Comparison of ENCODE assay signal across 20 mouse cellular contexts in the genomic region with DNA sequence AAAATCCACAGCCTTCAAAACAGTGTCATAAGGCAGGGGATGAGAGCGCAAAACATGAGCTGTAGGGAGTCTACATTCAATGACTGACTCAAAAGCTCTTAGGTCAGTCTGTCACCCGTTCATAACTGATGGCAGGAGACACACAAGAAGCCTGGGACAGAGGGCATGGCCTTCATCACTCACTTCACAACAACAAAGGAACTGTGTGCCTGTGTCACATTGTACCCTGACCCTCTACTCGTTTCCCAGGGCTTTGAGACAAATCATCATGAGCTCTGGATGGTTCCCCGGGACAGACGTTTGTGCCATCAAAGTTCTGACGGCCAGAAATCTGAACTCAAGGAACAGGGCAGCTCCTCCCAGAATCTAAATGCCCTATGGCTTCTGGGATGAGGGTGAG. TPM values are rescaled to one million over a fixed set of nuclear protein-coding genes. Genes with fewer than 3 reads are reported as not detected.
DNase-seq lines count a peak whose midpoint lies in the region; ATAC-seq lines count a peak whose summit lies in the region.
"Had no signal": no experiment of that assay in that cellular context is flagged by ENCODE, and none has a peak within 500 bp of the region (broad histone marks: within the 10 kb centered on the region; RNA-seq: fewer than 3 reads in every experiment).

No protein-coding gene starts in this region.

- no peak overlapping the region for H3K4me2 ChIP-seq in heart, embryonic 11.5 days
- H3K4me2 ChIP-seq in liver, embryonic 12.5 days, result no peak overlapping the region
- H3K4me2 ChIP-seq: embryonic facial prominence, embryonic 13.5 days; forebrain, embryonic 12.5 days; hindbrain, embryonic 15.5 days had no signal

- no peaks in the 10 kb centered on the region for H3K9me3 ChIP-seq in heart, embryonic 11.5 days (replicated peaks; ENCODE audit: control insufficient read depth, low read length)
- H3K9me3 ChIP-seq in liver, embryonic 12.5 days (replicated peaks), result no peaks in the 10 kb centered on the region
- H3K9me3 ChIP-seq: embryonic facial prominence, embryonic 13.5 days; forebrain, embryonic 12.5 days; hindbrain, embryonic 15.5 days had no signal

- DNase-seq in heart, adult 8-10 months (ENCODE audit: low spot score), result no peak
- DNase-seq in liver, result no peak
- peak; percentile 64 for DNase-seq in embryo, embryonic 10 days (ENCODE audit: low spot score)
- peak; percentile 20 for DNase-seq in embryo, embryonic 11 days
- DNase-seq in layer of hippocampus, adult 9-10 months (ENCODE audit: low spot score), result no peak
- no peak for DNase-seq in urinary bladder, postnatal 10 days (ENCODE audit: low spot score)
- DNase-seq: cerebellum, adult 11-12 months; cerebellum, adult 9-11 months; cerebellum, postnatal 36 days; gastrocnemius, postnatal 10 days had no signal

- no peak for ATAC-seq in heart, embryonic 11.5 days (replicated peaks; ENCODE audit: insufficient number of reproducible peaks, low FRiP score, low TSS enrichment)
- no peak for ATAC-seq in liver, embryonic 12.5 days
- ATAC-seq: activated CD4-positive, CD25-positive, alpha-beta regulatory T cell, adult 4 months; forebrain, embryonic 16.5 days; inflammation-experienced regulatory T-cells, adult 6 months; intestine, postnatal 0 days; Patski had no signal

- H3K4me3 ChIP-seq in heart, embryonic 11.5 days (ENCODE audit: low read depth, low read length), result no peak overlapping the region
- no peak overlapping the region for H3K4me3 ChIP-seq in liver, embryonic 12.5 days
- H3K4me3 ChIP-seq: embryonic facial prominence, embryonic 13.5 days; forebrain, embryonic 12.5 days; hindbrain, embryonic 15.5 days had no signal

- H3K4me1 ChIP-seq in heart, embryonic 11.5 days (ENCODE audit: control insufficient read depth, insufficient read depth, low read length), result peaks cover 21% of the 10 kb centered on the region
- H3K4me1 ChIP-seq in liver, embryonic 12.5 days, result peaks cover 36% of the 10 kb centered on the region
- H3K4me1 ChIP-seq: hindbrain, embryonic 15.5 days had no signal

- no peaks in the 10 kb centered on the region for H3K36me3 ChIP-seq in heart, embryonic 11.5 days (ENCODE audit: control insufficient read depth, insufficient read depth, low read length)
- no peaks in the 10 kb centered on the region for H3K36me3 ChIP-seq in liver, embryonic 12.5 days
- H3K36me3 ChIP-seq: embryonic facial prominence, embryonic 13.5 days; forebrain, embryonic 12.5 days; hindbrain, embryonic 15.5 days had no signal

- H3K27me3 ChIP-seq in heart, embryonic 11.5 days (ENCODE audit: control insufficient read depth, insufficient read depth, low read length), result no peaks in the 10 kb centered on the region
- H3K27me3 ChIP-seq in liver, embryonic 12.5 days (replicated peaks), result no peaks in the 10 kb centered on the region
- H3K27me3 ChIP-seq: embryonic facial prominence, embryonic 13.5 days; forebrain, embryonic 12.5 days; hindbrain, embryonic 15.5 days had no signal

- H3K9ac ChIP-seq in heart, embryonic 11.5 days (ENCODE audit: low read depth, low read length), result no peak overlapping the region
- H3K9ac ChIP-seq in liver, embryonic 12.5 days, result no peak overlapping the region
- H3K9ac ChIP-seq: embryonic facial prominence, embryonic 13.5 days; forebrain, embryonic 12.5 days; hindbrain, embryonic 15.5 days had no signal

- H3K27ac ChIP-seq in heart, embryonic 11.5 days (ENCODE audit: low read depth, low read length), result peak overlapping the region; percentile 66
- peak overlapping the region; percentile 45; the same call in 1 of the 2 replicates for H3K27ac ChIP-seq in liver, embryonic 12.5 days
- H3K27ac ChIP-seq: embryonic facial prominence, embryonic 13.5 days; forebrain, embryonic 12.5 days; hindbrain, embryonic 15.5 days had no signal

- 56% methylated on average over 6 of the region's 6 CpGs for WGBS in heart, embryonic 11.5 days (ENCODE audit: insufficient replicate concordance)
- WGBS in liver, embryonic 12.5 days (ENCODE audit: insufficient replicate concordance), result 70% methylated on average over 6 of the region's 6 CpGs

RNA-seq across cellular contexts. Expression of gene Lysmd4, which starts 11.0 kb away (rescaled TPM):
- polyA plus RNA-seq in heart, embryonic 11.5 days (2014; fragmentation: Nextera tagmentation; extraction: Ambion mirVana), result 7.8 and 11.3 TPM in 2 replicates
- 10 to 100 TPM; 16.9 to 20.9 (median 19.3) TPM for total RNA-seq in heart, adult 8-10 months (2022)
- polyA plus RNA-seq in liver, embryonic 12.5 days (2016; fragmentation: Nextera tagmentation; extraction: Ambion mirVana), result 3.8 and 4.4 TPM in 2 replicates

Comparison
In these comparisons a context has a peak if more than half of its experiments do, and no peak if none do; other contexts are left out.
1. DNase-seq: peak in embryo, embryonic 10 days (single experiment) and embryo, embryonic 11 days (single experiment); none in heart, adult 8-10 months (single experiment), liver (single experiment), layer of hippocampus, adult 9-10 months (single experiment) and urinary bladder, postnatal 10 days (single experiment).